Comparison of ENCODE assay signal across 10 mouse cellular contexts in genomic region chr1:51871234-51871633, GRCm38 (mm10). TPM values are rescaled to one million over a fixed set of nuclear protein-coding genes. Genes with fewer than 3 reads are reported as not detected.
DNase-seq lines count a peak whose midpoint lies in the region; ATAC-seq and TF ChIP-seq lines count a peak whose summit lies in the region.
"Not testable (repeated sequence)": the region's sequence is repeated elsewhere in the genome, so short reads cannot be mapped to it uniquely, and the experiment has no call there.
"Had no signal": no experiment of that assay in that cellular context is flagged by ENCODE, and none has a peak within 500 bp of the region (broad histone marks: within the 10 kb centered on the region; RNA-seq: fewer than 3 reads in every experiment).

No protein-coding gene starts in this region.

- not testable (repeated sequence) for H3K4me3 ChIP-seq in embryonic facial prominence, embryonic 14.5 days (ENCODE audit: low read depth, low read length); forebrain, postnatal 0 days (ENCODE audit: low read depth, low read length); hindbrain, embryonic 15.5 days; kidney, embryonic 14.5 days (ENCODE audit: low read length); kidney, postnatal 0 days (replicated peaks; ENCODE audit: low read depth, low read length); lung, embryonic 14.5 days (ENCODE audit: low read depth, low read length); neural tube, embryonic 14.5 days (ENCODE audit: low read depth, low read length); stomach, embryonic 16.5 days (replicated peaks; ENCODE audit: low read length)

- H3K36me3 ChIP-seq in embryonic facial prominence, embryonic 14.5 days (ENCODE audit: control insufficient read depth, insufficient read depth, low read length); forebrain, postnatal 0 days (ENCODE audit: insufficient read depth); hindbrain, embryonic 15.5 days; kidney, embryonic 14.5 days (ENCODE audit: control insufficient read depth, insufficient read depth, low read length); kidney, postnatal 0 days (ENCODE audit: insufficient read depth, low read length); lung, embryonic 14.5 days (ENCODE audit: insufficient read depth); neural tube, embryonic 14.5 days (ENCODE audit: control insufficient read depth, insufficient read depth, low read length); stomach, embryonic 16.5 days (ENCODE audit: control insufficient read depth, insufficient read depth, low read length): not testable (repeated sequence)

- H3K9ac ChIP-seq in embryonic facial prominence, embryonic 14.5 days (ENCODE audit: low read depth, low read length); forebrain, postnatal 0 days; hindbrain, embryonic 15.5 days; kidney, embryonic 14.5 days (ENCODE audit: low read depth, low read length); kidney, postnatal 0 days (ENCODE audit: low read depth, low read length); lung, embryonic 14.5 days; neural tube, embryonic 14.5 days (replicated peaks; ENCODE audit: low read depth, low read length); stomach, embryonic 16.5 days (ENCODE audit: low read length): not testable (repeated sequence)

- peak; percentile 61; the same call in 1 of the 2 replicates for ATAC-seq in embryonic facial prominence, embryonic 14.5 days (ENCODE audit: low read depth)
- peak; percentile 36; the same call in 1 of the 2 replicates for ATAC-seq in forebrain, postnatal 0 days
- peak; percentile 78; the same call in 1 of the 2 replicates for ATAC-seq in hindbrain, embryonic 15.5 days (ENCODE audit: low FRiP score, low read depth)
- ATAC-seq in kidney, embryonic 14.5 days (ENCODE audit: low FRiP score, low TSS enrichment), result peak; percentile 52; the same call in 1 of the 2 replicates
- ATAC-seq in kidney, postnatal 0 days (replicated peaks; ENCODE audit: low FRiP score, low read depth), result not testable (repeated sequence)
- peak; percentile 38; the same call in 1 of the 2 replicates for ATAC-seq in lung, embryonic 14.5 days (ENCODE audit: insufficient read depth)
- peak; percentile 46; the same call in 1 of the 2 replicates for ATAC-seq in neural tube, embryonic 14.5 days (ENCODE audit: low read depth)
- peak; percentile 63; the same call in 1 of the 2 replicates for ATAC-seq in stomach, embryonic 16.5 days (ENCODE audit: insufficient read depth, low FRiP score)

- H3K9me3 ChIP-seq in embryonic facial prominence, embryonic 14.5 days (ENCODE audit: control insufficient read depth, low read length); forebrain, postnatal 0 days (ENCODE audit: low read length); hindbrain, embryonic 15.5 days; kidney, embryonic 14.5 days (ENCODE audit: control insufficient read depth, low read length); kidney, postnatal 0 days (replicated peaks; ENCODE audit: low read length); lung, embryonic 14.5 days (ENCODE audit: low read depth, low read length); neural tube, embryonic 14.5 days (ENCODE audit: control insufficient read depth, low read length); stomach, embryonic 16.5 days (replicated peaks; ENCODE audit: control insufficient read depth, low read length): not testable (repeated sequence)

- DNase-seq in embryonic facial prominence, embryonic 14.5 days (ENCODE audit: low spot score); forebrain, postnatal 0 days; lung, embryonic 14.5 days: not testable (repeated sequence)
- DNase-seq in kidney, postnatal 0 days (ENCODE audit: low spot score), result peak; percentile 57

- H3K27ac ChIP-seq in embryonic facial prominence, embryonic 14.5 days (replicated peaks; ENCODE audit: low read depth, low read length); forebrain, postnatal 0 days (ENCODE audit: low read depth, low read length); hindbrain, embryonic 15.5 days (replicated peaks); kidney, embryonic 14.5 days (ENCODE audit: low read depth, low read length); kidney, postnatal 0 days; lung, embryonic 14.5 days (ENCODE audit: low read depth); neural tube, embryonic 14.5 days (ENCODE audit: low read depth, low read length); stomach, embryonic 16.5 days (ENCODE audit: low read length): not testable (repeated sequence)

- H3K4me1 ChIP-seq in embryonic facial prominence, embryonic 14.5 days (ENCODE audit: control insufficient read depth, insufficient read depth, low read length), result peaks cover 19% of the 10 kb centered on the region
- H3K4me1 ChIP-seq in forebrain, postnatal 0 days (ENCODE audit: insufficient read depth); hindbrain, embryonic 15.5 days (replicated peaks); kidney, embryonic 14.5 days (ENCODE audit: control insufficient read depth, insufficient read depth, low read length); kidney, postnatal 0 days (replicated peaks; ENCODE audit: insufficient read depth, low read length); lung, embryonic 14.5 days (ENCODE audit: insufficient read depth); neural tube, embryonic 14.5 days (ENCODE audit: control insufficient read depth, insufficient read depth, low read length): not testable (repeated sequence)
- H3K4me1 ChIP-seq in stomach, embryonic 16.5 days (ENCODE audit: control insufficient read depth, insufficient read depth, low read length), result peaks cover 14% of the 10 kb centered on the region

- not testable (repeated sequence) for H3K4me2 ChIP-seq in embryonic facial prominence, embryonic 14.5 days (ENCODE audit: low read depth, low read length); forebrain, postnatal 0 days (ENCODE audit: low read depth); hindbrain, embryonic 15.5 days; kidney, embryonic 14.5 days (replicated peaks; ENCODE audit: low read depth, low read length); kidney, postnatal 0 days (ENCODE audit: low read length); lung, embryonic 14.5 days; neural tube, embryonic 14.5 days (ENCODE audit: low read depth, low read length); stomach, embryonic 16.5 days (ENCODE audit: low read depth, low read length)

- not testable (repeated sequence) for H3K27me3 ChIP-seq in embryonic facial prominence, embryonic 14.5 days (replicated peaks; ENCODE audit: control insufficient read depth, insufficient read depth, low read length); forebrain, postnatal 0 days (ENCODE audit: insufficient read depth, low read length); hindbrain, embryonic 15.5 days; kidney, embryonic 14.5 days (ENCODE audit: control insufficient read depth, insufficient read depth, low read length); kidney, postnatal 0 days (ENCODE audit: insufficient read depth, low read length); lung, embryonic 14.5 days (ENCODE audit: insufficient read depth, low read length); neural tube, embryonic 14.5 days (ENCODE audit: control insufficient read depth, insufficient read depth, low read length); stomach, embryonic 16.5 days (ENCODE audit: control insufficient read depth, insufficient read depth, low read length)

- 74% methylated on average over 2 of the region's 2 CpGs for WGBS in embryonic facial prominence, embryonic 14.5 days
- 75% methylated on average over 2 of the region's 2 CpGs for whole genome bisulfite sequencing in forebrain, postnatal 0 days
- WGBS in hindbrain, embryonic 15.5 days, result 77% methylated on average over 2 of the region's 2 CpGs
- 50% methylated on average over 2 of the region's 2 CpGs for WGBS in kidney, embryonic 14.5 days
- 61% methylated on average over 2 of the region's 2 CpGs for WGBS in kidney, postnatal 0 days
- 65% methylated on average over 2 of the region's 2 CpGs for WGBS in lung, embryonic 14.5 days
- WGBS in neural tube, embryonic 14.5 days, result 74% methylated on average over 2 of the region's 2 CpGs
- 69% methylated on average over 2 of the region's 2 CpGs for WGBS in stomach, embryonic 16.5 days

- not testable (repeated sequence) for TF ChIP-seq CTCF in forebrain, postnatal 0 days (IDR thresholded peaks at IDR 0.05; ENCODE audit: low read depth); kidney, postnatal 0 days (IDR thresholded peaks at IDR 0.05; ENCODE audit: low read depth); lung, embryonic 14.5 days (IDR thresholded peaks at IDR 0.05; ENCODE audit: low read depth)

RNA-seq across cellular contexts. Expression of gene Myo1b, which starts 44.6 kb away (rescaled TPM):
- 87.7 and 91.3 TPM in 2 replicates for polyA plus RNA-seq in embryonic facial prominence, embryonic 14.5 days (2014; fragmentation: Nextera tagmentation; extraction: Ambion mirVana)
- total RNA-seq in forebrain, postnatal 0 days (2014; rRNA removed), result 44.4 and 53.0 TPM in 2 replicates
- polyA plus RNA-seq in forebrain, postnatal 0 days (2015; fragmentation: Nextera tagmentation; extraction: Ambion mirVana), result 37.0 and 47.4 TPM in 2 replicates
- 50.1 and 64.1 TPM in 2 replicates for polyA plus RNA-seq in hindbrain, embryonic 15.5 days (2015; fragmentation: Nextera tagmentation; extraction: Ambion mirVana)
- polyA plus RNA-seq in kidney, embryonic 14.5 days (2014; fragmentation: Nextera tagmentation; extraction: Ambion mirVana), result 54.4 and 88.8 TPM in 2 replicates
- polyA plus RNA-seq in kidney, postnatal 0 days (2015; fragmentation: Nextera tagmentation; extraction: Ambion mirVana), result 58.0 and 67.0 TPM in 2 replicates
- polyA plus RNA-seq in lung, embryonic 14.5 days (2014; fragmentation: Nextera tagmentation; extraction: Ambion mirVana), result 117 and 118 TPM in 2 replicates
- polyA plus RNA-seq in neural tube, embryonic 14.5 days (2014; fragmentation: Nextera tagmentation; extraction: Ambion mirVana), result 74.8 and 82.6 TPM in 2 replicates
- 55.3 and 57.8 TPM in 2 replicates for polyA plus RNA-seq in stomach, embryonic 16.5 days (2015; fragmentation: Nextera tagmentation; extraction: Ambion mirVana)
- polyA plus RNA-seq: erythroblast, embryonic 14.5 days; G1E had no signal
